Mouse (Mus musculus) embryonic facial prominence, embryonic 14.5 days (tissue): ENCODE measurements around the gene Ppm1a. TPM values are rescaled to one million over a fixed set of nuclear protein-coding genes. Genes with fewer than 3 reads are reported as not detected.

ENCODE experiments used
- ATAC-seq: fragments of 200-750 bp; cut with Nextera tagmentation; 2 replicates; pipeline ENCODE4 v1.8.0; 2017; ENCODE audit warnings: low read depth, moderate number of reproducible peaks, moderate TSS enrichment
- DNase-seq: peaks from one replicate; pipeline ENCODE4 v3.0.0-alpha.2; 2015; ENCODE audit warnings: low spot score
- H3K27ac ChIP-seq: fragments of 300-500 bp; sonication (generic); replicated peaks from 2 replicates; pipeline ENCODE4 v1.5.1; 2014; ENCODE audit warnings: low read depth, mild to moderate bottlenecking, low read length, moderate library complexity
- H3K27me3 ChIP-seq: fragments of 300-500 bp; sonication (generic); replicated peaks from 2 replicates; pipeline ENCODE4 v1.6.1; 2014; ENCODE audit warnings: low read length; ENCODE audit not compliant: control insufficient read depth, insufficient read depth
- H3K36me3 ChIP-seq: fragments of 300-500 bp; sonication (generic); 2 replicates; pipeline ENCODE4 v1.6.1; 2014; ENCODE audit warnings: low read length, mixed read lengths; ENCODE audit not compliant: control insufficient read depth, insufficient read depth
- H3K4me1 ChIP-seq: fragments of 300-500 bp; sonication (generic); 2 replicates; pipeline ENCODE4 v1.6.1; 2014; ENCODE audit warnings: antibody characterized with exemption, low read length; ENCODE audit not compliant: control insufficient read depth, insufficient read depth
- H3K4me2 ChIP-seq: fragments of 300-500 bp; sonication (generic); 2 replicates; pipeline ENCODE4 v1.6.1; 2014; ENCODE audit warnings: low read depth, mild to moderate bottlenecking, low read length, moderate library complexity, mixed read lengths
- H3K4me3 ChIP-seq: fragments of 300-500 bp; sonication (generic); 2 replicates; pipeline ENCODE4 v1.5.1; 2014; ENCODE audit warnings: low read depth, mild to moderate bottlenecking, low read length
- H3K9ac ChIP-seq: fragments of 300-500 bp; sonication (generic); 2 replicates; pipeline ENCODE4 v1.6.1; 2014; ENCODE audit warnings: low read depth, mild to moderate bottlenecking, low read length, moderate library complexity, mixed read lengths
- H3K9me3 ChIP-seq: fragments of 300-500 bp; sonication (generic); 2 replicates; pipeline ENCODE4 v1.6.1; 2016; ENCODE audit warnings: low read length; ENCODE audit not compliant: control insufficient read depth
- WGBS: fragments of 180-500 bp; shearing (Covaris S2); extraction: QIAGEN DNeasy Blood & Tissue Kit; methylation state at CpG from one replicate; pipeline ENCODE4 v1.1.7; 2014; 5-methylcytosine and 5-hydroxymethylcytosine counted together
- polyA plus RNA-seq: library from polyadenylated mRNA; unstranded; fragments of >200 nt; fragmentation: Nextera tagmentation; extraction: Ambion mirVana; gene quantifications from 2 replicates; pipeline ENCODE4 v1.2.1, GENCODE M21; 2014

The Ppm1a gene
- polyA plus RNA-seq, 1 experiment from 2014 or later = 84.3 TPM

DNA sequence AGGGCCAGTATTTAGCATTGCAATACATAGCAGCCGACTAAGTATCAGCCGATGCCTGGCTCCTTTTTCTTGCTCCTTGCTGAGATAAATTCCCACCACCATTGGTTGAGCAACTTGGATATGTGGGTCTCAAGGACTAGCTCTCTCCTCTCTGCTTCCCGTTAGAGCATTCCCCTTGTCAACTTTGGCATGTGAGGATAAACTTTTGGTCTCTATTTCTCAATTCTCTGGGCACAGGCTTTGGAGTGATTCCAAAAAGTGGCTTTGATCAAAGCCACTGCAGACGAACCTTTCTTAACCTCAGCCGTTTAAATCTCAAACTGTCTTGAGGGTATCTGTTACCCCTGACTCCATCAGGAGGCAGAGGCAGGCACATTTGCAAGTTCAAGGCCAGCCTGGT, 29.6 kb upstream of the Ppm1a start:
- Histone ChIP-seq H3K4me1 (no peaks in the 10 kb centered on the region), H3K27ac (no peak overlapping the region), H3K9me3 (no peaks in the 10 kb centered on the region), H3K27me3 (no peaks in the 10 kb centered on the region), H3K9ac (no peak overlapping the region), H3K4me3 (no peak overlapping the region), H3K4me2 (no peak overlapping the region), H3K36me3 (no peaks in the 10 kb centered on the region)
- ATAC-seq (no peak), DNase-seq (no peak)
- WGBS = 53% methylated on average over 5 of the region's 5 CpGs

GRCm38 (mm10) chr12:72734112-72734511, 23.1 kb upstream of the Ppm1a start:
- 58% methylated on average over 2 of the region's 2 CpGs for WGBS
- H3K9ac ChIP-seq = no peak overlapping the region
- ATAC-seq = no peak
- H3K27me3 ChIP-seq = no peaks in the 10 kb centered on the region
- no peak overlapping the region for H3K4me3 ChIP-seq
- H3K4me1 ChIP-seq = no peaks in the 10 kb centered on the region
- H3K36me3 ChIP-seq = no peaks in the 10 kb centered on the region
- no peak overlapping the region for H3K4me2 ChIP-seq
- peaks cover 4% of the 10 kb centered on the region; the same call in 1 of the 2 replicates for H3K9me3 ChIP-seq
- no peak overlapping the region for H3K27ac ChIP-seq
- no peak for DNase-seq

- no peak overlapping the region for H3K27ac ChIP-seq
- DNase-seq = no peak
- H3K9ac ChIP-seq = no peak overlapping the region
- H3K36me3 ChIP-seq = no peaks in the 10 kb centered on the region
- no peaks in the 10 kb centered on the region for H3K9me3 ChIP-seq
- no peak overlapping the region for H3K4me3 ChIP-seq
- H3K4me2 ChIP-seq = no peak overlapping the region
- 64% methylated on average over 6 of the region's 6 CpGs for WGBS
- no peaks in the 10 kb centered on the region for H3K27me3 ChIP-seq
- no peak for ATAC-seq
- H3K4me1 ChIP-seq = no peaks in the 10 kb centered on the region
These were observed 16.1 kb upstream of the Ppm1a start for GRCm38 (mm10) chr12:72741176-72741575.

- Histone ChIP-seq H3K27me3 (no peaks in the 10 kb centered on the region), H3K4me3 (no peak overlapping the region), H3K4me1 (no peaks in the 10 kb centered on the region), H3K9ac (no peak overlapping the region), H3K27ac (no peak overlapping the region), H3K36me3 (no peaks in the 10 kb centered on the region), H3K9me3 (no peaks in the 10 kb centered on the region), H3K4me2 (no peak overlapping the region)
- ATAC-seq (no peak), DNase-seq (no peak)
- 48% methylated on average over 9 of the region's 9 CpGs for WGBS
These were observed 12.4 kb upstream of the Ppm1a start for GRCm38 (mm10) chr12:72744803-72745360.

GRCm38 (mm10) chr12:72745486-72745885, 11.8 kb upstream of the Ppm1a start:
- Histone ChIP-seq H3K36me3 (no peaks in the 10 kb centered on the region), H3K4me2 (no peak overlapping the region), H3K9me3 (no peaks in the 10 kb centered on the region), H3K4me3 (no peak overlapping the region), H3K4me1 (no peaks in the 10 kb centered on the region), H3K27me3 (no peaks in the 10 kb centered on the region), H3K9ac (no peak overlapping the region), H3K27ac (no peak overlapping the region)
- no peak for DNase-seq
- WGBS = 58% methylated on average over 14 of the region's 14 CpGs
- no peak for ATAC-seq

DNA sequence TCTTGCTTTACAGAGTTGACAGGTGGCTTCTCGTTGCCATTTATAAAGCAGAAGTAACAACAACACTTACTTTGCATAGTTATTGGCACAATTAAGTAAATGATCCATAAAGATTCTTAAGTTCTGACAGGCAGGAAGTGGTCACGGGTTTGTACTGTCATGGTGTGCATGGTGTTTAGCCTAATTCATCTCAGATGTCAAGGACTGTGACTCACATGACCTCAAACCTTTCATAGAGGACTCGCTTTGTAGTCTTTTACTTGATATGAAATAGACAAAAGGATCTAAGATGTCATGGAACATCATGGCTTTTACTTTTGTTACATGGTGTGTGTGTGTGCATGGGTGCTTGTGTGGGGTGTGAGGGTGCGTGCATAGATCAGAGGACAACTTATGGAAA, 8.9 kb upstream of the Ppm1a start:
- no peaks in the 10 kb centered on the region for H3K27me3 ChIP-seq
- WGBS = 59% methylated on average over 4 of the region's 4 CpGs
- ATAC-seq (no peak), DNase-seq (no peak)
- H3K4me3 ChIP-seq = no peak overlapping the region
- no peak overlapping the region for H3K27ac ChIP-seq
- no peak overlapping the region for H3K4me2 ChIP-seq
- H3K9ac ChIP-seq = no peak overlapping the region
- no peaks in the 10 kb centered on the region for H3K4me1 ChIP-seq
- H3K36me3 ChIP-seq = no peaks in the 10 kb centered on the region
- no peaks in the 10 kb centered on the region for H3K9me3 ChIP-seq

GRCm38 (mm10) chr12:72748841-72749240, 8.4 kb upstream of the Ppm1a start:
- DNase-seq (no peak), ATAC-seq (no peak)
- WGBS = 83% methylated on average over 4 of the region's 4 CpGs
- Histone ChIP-seq H3K4me1 (no peaks in the 10 kb centered on the region), H3K36me3 (no peaks in the 10 kb centered on the region), H3K27me3 (no peaks in the 10 kb centered on the region), H3K4me3 (no peak overlapping the region), H3K9me3 (no peaks in the 10 kb centered on the region), H3K9ac (no peak overlapping the region), H3K4me2 (no peak overlapping the region), H3K27ac (no peak overlapping the region)

- 86% methylated on average over 2 of the region's 2 CpGs for WGBS
- ATAC-seq = no peak
- H3K27ac ChIP-seq = no peak overlapping the region
These were observed 7.8 kb upstream of the Ppm1a start for GRCm38 (mm10) chr12:72749500-72749899.

DNA sequence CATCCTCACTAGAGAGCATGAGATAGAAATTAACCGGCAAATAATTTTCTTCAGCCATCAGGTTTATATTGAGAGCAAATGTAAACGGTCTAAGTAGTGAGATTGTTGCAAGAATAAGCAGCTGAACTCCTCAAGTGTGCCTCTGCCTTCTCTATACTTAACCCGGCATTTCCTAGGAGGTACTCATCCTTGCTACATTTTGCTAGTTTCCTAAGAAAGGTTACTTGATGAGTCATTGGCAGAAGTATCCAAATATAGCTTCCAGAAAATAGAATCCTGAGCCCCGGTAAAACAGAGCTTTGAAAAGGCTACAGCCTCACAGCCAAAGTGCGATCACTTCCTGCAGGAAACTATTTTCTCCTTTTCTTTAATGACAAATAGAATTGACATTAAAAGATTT, 7.2 kb upstream of the Ppm1a start:
- H3K27ac ChIP-seq = no peak overlapping the region
- H3K27me3 ChIP-seq = no peaks in the 10 kb centered on the region
- H3K9ac ChIP-seq = no peak overlapping the region
- no peak overlapping the region for H3K4me2 ChIP-seq
- no peak for DNase-seq
- no peaks in the 10 kb centered on the region for H3K9me3 ChIP-seq
- no peak for ATAC-seq
- no peak overlapping the region for H3K4me3 ChIP-seq
- no peaks in the 10 kb centered on the region for H3K4me1 ChIP-seq
- 77% methylated on average over 5 of the region's 5 CpGs for WGBS
- no peaks in the 10 kb centered on the region for H3K36me3 ChIP-seq

More at GRCm38 (mm10) chr12:72749500-72749899, 7.8 kb upstream of the Ppm1a start:
- no peaks in the 10 kb centered on the region for H3K36me3 ChIP-seq
- no peak for DNase-seq
- H3K4me1 ChIP-seq = no peaks in the 10 kb centered on the region
- no peaks in the 10 kb centered on the region for H3K27me3 ChIP-seq
- H3K9ac ChIP-seq = no peak overlapping the region
- no peaks in the 10 kb centered on the region for H3K9me3 ChIP-seq
- H3K4me2 ChIP-seq = no peak overlapping the region
- H3K4me3 ChIP-seq = no peak overlapping the region
